Mouse (Mus musculus): ENCODE measurements around the gene Htatip2. TPM values are rescaled to one million over a fixed set of nuclear protein-coding genes. Genes with fewer than 3 reads are reported as not detected.

The Htatip2 gene
- polyA plus RNA-seq, 1 experiment from 2014 or later: 3.4 TPM

DNA sequence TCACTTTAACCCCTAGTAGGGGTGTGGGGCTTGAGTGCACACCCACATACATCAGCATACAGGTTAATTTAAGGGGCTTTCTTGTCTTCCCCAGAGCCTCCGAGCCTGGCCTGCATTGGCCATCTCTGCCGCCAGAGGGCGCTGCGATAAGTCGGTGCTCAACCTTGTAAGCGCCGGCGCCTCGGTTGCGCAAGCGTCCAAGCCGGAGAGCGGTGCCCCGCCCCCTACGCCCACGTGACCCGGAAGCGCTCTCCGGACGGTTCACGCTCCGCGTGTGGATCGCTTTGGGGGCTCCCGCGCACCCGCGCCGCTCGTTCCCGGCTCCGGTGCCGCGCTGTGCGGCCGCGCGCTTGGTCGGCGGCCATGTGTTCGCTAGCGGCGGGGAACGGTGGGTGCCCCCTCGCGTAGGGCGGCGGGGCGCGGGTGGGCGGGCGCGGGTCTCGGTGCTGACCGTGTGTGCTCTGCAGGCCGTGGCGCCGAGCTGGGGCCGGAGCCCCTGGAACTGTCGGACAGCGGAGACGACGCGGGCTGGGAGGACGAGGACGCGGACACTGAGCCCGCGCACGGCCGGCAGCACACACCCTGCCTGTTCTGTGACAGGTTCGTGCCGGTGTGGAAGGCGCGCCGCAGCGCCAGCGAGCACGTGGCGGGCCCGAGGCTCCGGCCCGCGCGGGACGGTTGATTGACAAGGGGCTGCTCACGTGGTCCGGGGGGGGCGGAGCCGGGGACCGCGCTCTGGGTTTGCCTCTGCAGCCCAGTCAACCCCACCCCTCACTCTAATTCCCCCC, 19.4 kb downstream of the Htatip2 start, which contains the start of gene Prmt3:
TSS of gene Prmt3 (plus strand) at position 233 of the 788 bp plus-strand sequence.
- ATAC-seq: peak; percentile 96
- Histone ChIP-seq H3K27me3 (ENCODE audit: control insufficient read depth, insufficient read depth, low read depth, low read length) (no peaks in the 10 kb centered on the region), H3K9me3 (replicated peaks; ENCODE audit: control insufficient read depth, low read length, poor library complexity, severe bottlenecking) (no peaks in the 10 kb centered on the region), H3K4me3 (ENCODE audit: low read depth, low read length) (peak within 1 kb of the TSS; percentile 71), H3K4me1 (ENCODE audit: control insufficient read depth, insufficient read depth, low read length) (peaks cover 12% of the 10 kb centered on the region), H3K36me3 (ENCODE audit: control insufficient read depth, insufficient read depth, low read length) (peaks cover 5% of the 10 kb centered on the region; the same call in 1 of the 2 replicates), H3K4me2 (ENCODE audit: low read length) (peak within 1 kb of the TSS; percentile 62), H3K9ac (ENCODE audit: low read depth, low read length) (peak within 1 kb of the TSS; percentile 81), H3K27ac (ENCODE audit: low read length) (peak within 1 kb of the TSS; percentile 89)
- under 1% methylated on average over 78 of the region's 92 CpGs for WGBS

DNA sequence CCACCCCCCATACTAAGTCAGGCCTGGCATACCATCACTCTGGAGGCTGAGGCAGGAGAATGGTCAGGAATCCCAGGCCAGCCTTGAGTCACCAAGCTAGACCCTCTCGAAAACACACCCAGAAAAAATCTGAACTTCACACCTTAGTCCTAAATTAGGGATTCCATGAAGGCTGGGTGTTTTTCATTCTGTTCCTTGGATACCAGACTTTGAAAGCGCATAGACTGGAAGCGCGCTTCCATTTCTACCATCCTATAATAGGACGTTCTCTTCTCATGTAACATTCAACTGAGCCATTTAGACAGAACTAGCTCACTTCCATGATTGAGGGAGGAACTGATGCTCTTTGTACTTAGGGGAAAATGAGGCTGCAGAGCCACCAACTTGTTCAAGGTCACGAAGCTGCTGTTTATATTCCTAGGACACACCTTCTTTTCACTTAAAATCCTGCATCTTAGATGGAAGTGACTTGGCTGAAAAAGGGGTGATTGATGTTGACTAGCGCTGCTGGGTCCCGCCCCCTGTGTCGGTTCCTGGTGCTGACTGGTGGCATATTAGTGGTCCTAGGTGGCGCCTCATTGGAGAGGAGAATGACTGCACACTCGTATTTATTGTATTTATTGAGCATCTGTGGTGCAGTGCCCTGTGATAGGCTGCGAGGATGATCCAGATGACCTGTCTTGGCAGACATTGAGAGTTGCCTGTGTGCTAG, 20.1 kb downstream of the Htatip2 start:
- Histone ChIP-seq H3K36me3 (ENCODE audit: control insufficient read depth, insufficient read depth, low read length) (peaks cover 5% of the 10 kb centered on the region; the same call in 1 of the 2 replicates), H3K9ac (ENCODE audit: low read depth, low read length) (peak overlapping the region; percentile 81), H3K4me3 (ENCODE audit: low read depth, low read length) (peak overlapping the region; percentile 71), H3K9me3 (replicated peaks; ENCODE audit: control insufficient read depth, low read length, poor library complexity, severe bottlenecking) (no peaks in the 10 kb centered on the region), H3K4me1 (ENCODE audit: control insufficient read depth, insufficient read depth, low read length) (peaks cover 12% of the 10 kb centered on the region), H3K27ac (ENCODE audit: low read length) (peak overlapping the region; percentile 89), H3K27me3 (ENCODE audit: control insufficient read depth, insufficient read depth, low read depth, low read length) (no peaks in the 10 kb centered on the region), H3K4me2 (ENCODE audit: low read length) (peak overlapping the region; percentile 62)
- ATAC-seq: no peak
- 75% methylated on average over 12 of the region's 12 CpGs for WGBS

DNA sequence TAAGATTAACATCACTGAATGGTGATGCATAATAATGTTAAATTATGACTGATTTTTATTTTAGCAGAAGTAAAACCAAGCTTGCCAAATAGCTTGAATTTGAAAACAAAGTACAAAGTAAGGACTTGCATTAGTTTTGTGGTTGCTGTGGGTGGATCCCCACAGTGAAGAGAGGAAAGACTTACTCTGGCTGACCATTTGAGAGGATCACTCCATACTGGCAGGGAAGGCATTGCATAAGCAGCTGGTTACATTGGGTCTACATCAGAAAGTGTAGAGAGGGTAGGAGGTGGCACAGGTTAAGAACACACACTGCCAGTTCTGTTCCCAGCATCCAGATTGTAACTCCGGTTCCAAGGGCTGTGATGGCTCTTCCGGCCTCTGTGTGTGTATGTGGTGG, 24.1 kb downstream of the Htatip2 start:
- no peak overlapping the region for H3K4me2 ChIP-seq (ENCODE audit: low read length)
- H3K4me1 ChIP-seq (ENCODE audit: control insufficient read depth, insufficient read depth, low read length): peaks cover 12% of the 10 kb centered on the region
- H3K4me3 ChIP-seq (ENCODE audit: low read depth, low read length): no peak overlapping the region
- no peak overlapping the region for H3K9ac ChIP-seq (ENCODE audit: low read depth, low read length)
- WGBS: 98% methylated on average over 2 of the region's 2 CpGs
- H3K27me3 ChIP-seq (ENCODE audit: control insufficient read depth, insufficient read depth, low read depth, low read length): no peaks in the 10 kb centered on the region
- no peak overlapping the region for H3K27ac ChIP-seq (ENCODE audit: low read length)
- no peaks in the 10 kb centered on the region for H3K9me3 ChIP-seq (replicated peaks; ENCODE audit: control insufficient read depth, low read length, poor library complexity, severe bottlenecking)
- peaks cover 9% of the 10 kb centered on the region; the same call in 1 of the 2 replicates for H3K36me3 ChIP-seq (ENCODE audit: control insufficient read depth, insufficient read depth, low read length)
- no peak for ATAC-seq

DNA sequence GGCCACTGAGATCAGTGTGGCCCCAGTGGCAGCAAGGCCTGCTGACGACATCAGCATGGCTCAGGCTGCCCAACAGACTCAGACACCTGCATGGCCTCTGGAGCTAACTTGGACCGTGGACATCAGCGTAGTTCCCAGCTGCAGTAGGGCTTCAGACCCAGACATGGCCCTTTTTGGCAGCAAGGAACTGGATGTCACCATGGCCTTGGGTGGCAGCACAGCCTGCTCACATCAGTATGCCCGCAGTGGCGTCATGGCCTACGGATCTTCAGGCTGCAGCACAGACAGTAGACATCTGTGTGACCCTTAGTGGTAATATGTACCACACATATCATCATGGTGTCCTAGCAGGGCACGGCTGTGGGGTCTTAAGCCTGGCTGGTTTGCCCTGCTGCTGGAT, 26.2 kb downstream of the Htatip2 start:
- no peaks in the 10 kb centered on the region for H3K27me3 ChIP-seq (ENCODE audit: control insufficient read depth, insufficient read depth, low read depth, low read length)
- H3K27ac ChIP-seq (ENCODE audit: low read length): no peak overlapping the region
- no peak for ATAC-seq
- WGBS: 98% methylated on average over 7 of the region's 7 CpGs
- 0 out of 2 replicates have a peak, but pooled peaks cover 3% of the 10 kb centered on the region for H3K4me1 ChIP-seq (ENCODE audit: control insufficient read depth, insufficient read depth, low read length)
- H3K4me2 ChIP-seq (ENCODE audit: low read length): no peak overlapping the region
- peaks cover 16% of the 10 kb centered on the region; the same call in 1 of the 2 replicates for H3K36me3 ChIP-seq (ENCODE audit: control insufficient read depth, insufficient read depth, low read length)
- H3K9me3 ChIP-seq (replicated peaks; ENCODE audit: control insufficient read depth, low read length, poor library complexity, severe bottlenecking): no peaks in the 10 kb centered on the region
- no peak overlapping the region for H3K9ac ChIP-seq (ENCODE audit: low read depth, low read length)
- H3K4me3 ChIP-seq (ENCODE audit: low read depth, low read length): no peak overlapping the region

DNA sequence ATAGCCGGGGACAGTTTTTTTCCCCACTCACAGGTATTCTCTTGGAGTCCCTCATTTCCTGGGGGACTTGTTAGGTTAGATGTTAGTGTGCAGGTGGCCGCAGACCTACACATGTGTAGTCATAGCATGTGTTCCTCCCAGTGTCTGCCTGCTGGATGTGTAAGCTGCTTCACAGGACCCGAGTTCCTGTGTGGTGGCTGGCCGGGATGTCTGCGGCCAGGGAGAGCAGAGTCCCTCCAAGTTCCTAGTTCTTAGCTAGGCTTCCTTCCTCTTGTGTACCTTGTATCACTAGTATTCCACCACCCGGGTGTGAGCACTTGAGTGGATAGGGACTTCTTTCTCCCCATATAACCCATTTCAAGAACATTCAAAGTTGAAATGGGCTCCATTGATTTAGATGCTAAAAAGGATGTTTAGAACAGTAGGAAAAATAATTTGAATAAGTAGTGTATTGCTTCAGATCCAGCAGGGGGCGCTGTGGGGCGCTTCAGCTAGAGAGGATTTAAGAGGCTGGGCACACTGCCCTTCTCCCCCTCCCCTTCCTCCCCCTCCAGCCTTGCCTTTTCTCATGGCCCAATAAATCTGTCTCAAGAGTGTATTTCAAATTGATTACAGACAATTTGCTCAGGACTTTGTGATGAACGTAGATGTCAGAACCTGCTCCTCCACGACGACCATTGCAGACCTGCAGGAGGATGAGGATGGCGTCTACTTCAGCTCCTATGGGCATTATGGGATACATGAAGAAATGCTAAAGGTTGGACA, 27.9 kb downstream of the Htatip2 start:
- Histone ChIP-seq H3K4me2 (ENCODE audit: low read length) (no peak overlapping the region), H3K4me1 (ENCODE audit: control insufficient read depth, insufficient read depth, low read length) (no peaks in the 10 kb centered on the region), H3K27ac (ENCODE audit: low read length) (no peak overlapping the region), H3K9me3 (replicated peaks; ENCODE audit: control insufficient read depth, low read length, poor library complexity, severe bottlenecking) (no peaks in the 10 kb centered on the region), H3K9ac (ENCODE audit: low read depth, low read length) (no peak overlapping the region), H3K27me3 (ENCODE audit: control insufficient read depth, insufficient read depth, low read depth, low read length) (no peaks in the 10 kb centered on the region), H3K36me3 (ENCODE audit: control insufficient read depth, insufficient read depth, low read length) (peaks cover 14% of the 10 kb centered on the region; the same call in 1 of the 2 replicates), H3K4me3 (ENCODE audit: low read depth, low read length) (no peak overlapping the region)
- 62% methylated on average over 12 of the region's 12 CpGs for WGBS
- ATAC-seq: no peak

DNA sequence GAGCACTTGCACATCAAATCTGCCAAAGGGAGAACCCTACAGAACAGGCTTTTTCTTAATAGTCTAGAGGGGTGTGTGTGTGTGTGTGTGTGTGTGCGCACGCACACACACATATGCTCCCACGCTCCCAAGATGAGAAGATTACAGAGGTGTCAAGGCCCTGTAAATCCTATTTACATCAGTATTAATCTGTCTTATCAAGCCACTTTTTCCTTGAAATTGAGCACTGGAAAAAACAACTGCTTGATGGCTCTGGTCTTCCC, 28.4 kb downstream of the Htatip2 start:
- WGBS: 94% methylated on average over 3 of the region's 3 CpGs
- H3K9me3 ChIP-seq (replicated peaks; ENCODE audit: control insufficient read depth, low read length, poor library complexity, severe bottlenecking): no peaks in the 10 kb centered on the region
- 0 out of 2 replicates have a peak, but pooled peaks cover 10% of the 10 kb centered on the region for H3K36me3 ChIP-seq (ENCODE audit: control insufficient read depth, insufficient read depth, low read length)
- no peak overlapping the region for H3K27ac ChIP-seq (ENCODE audit: low read length)
- H3K4me2 ChIP-seq (ENCODE audit: low read length): no peak overlapping the region
- no peak overlapping the region for H3K9ac ChIP-seq (ENCODE audit: low read depth, low read length)
- H3K27me3 ChIP-seq (ENCODE audit: control insufficient read depth, insufficient read depth, low read depth, low read length): no peaks in the 10 kb centered on the region
- no peak overlapping the region for H3K4me3 ChIP-seq (ENCODE audit: low read depth, low read length)
- H3K4me1 ChIP-seq (ENCODE audit: control insufficient read depth, insufficient read depth, low read length): no peaks in the 10 kb centered on the region
- ATAC-seq: no peak

DNA sequence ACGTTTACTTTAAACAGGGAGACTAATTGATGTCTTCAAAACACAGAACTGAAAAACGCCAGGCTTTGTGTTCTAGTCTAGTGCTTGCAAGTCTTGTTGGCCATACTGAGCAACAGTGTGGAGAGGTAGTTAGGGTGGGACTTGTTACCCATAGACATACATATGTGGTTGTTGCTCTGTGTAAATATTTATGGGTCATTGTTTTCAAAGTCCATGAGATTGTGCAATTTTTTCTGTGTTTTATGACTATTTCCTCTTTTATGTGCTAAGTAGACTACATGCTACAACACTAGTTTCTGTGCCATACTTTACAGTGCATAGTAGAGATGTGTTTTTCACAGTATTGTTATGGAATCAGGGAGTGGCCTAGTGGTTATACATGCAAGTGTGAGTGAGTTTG, 35.4 kb downstream of the Htatip2 start:
- Histone ChIP-seq H3K9me3 (replicated peaks; ENCODE audit: control insufficient read depth, low read length, poor library complexity, severe bottlenecking) (no peaks in the 10 kb centered on the region), H3K4me1 (ENCODE audit: control insufficient read depth, insufficient read depth, low read length) (no peaks in the 10 kb centered on the region), H3K27me3 (ENCODE audit: control insufficient read depth, insufficient read depth, low read depth, low read length) (no peaks in the 10 kb centered on the region), H3K36me3 (ENCODE audit: control insufficient read depth, insufficient read depth, low read length) (peaks cover 10% of the 10 kb centered on the region), H3K4me3 (ENCODE audit: low read depth, low read length) (no peak overlapping the region), H3K4me2 (ENCODE audit: low read length) (no peak overlapping the region), H3K27ac (ENCODE audit: low read length) (no peak overlapping the region), H3K9ac (ENCODE audit: low read depth, low read length) (no peak overlapping the region)
- 89% methylated on average over 2 of the region's 2 CpGs for WGBS
- no peak for ATAC-seq

DNA sequence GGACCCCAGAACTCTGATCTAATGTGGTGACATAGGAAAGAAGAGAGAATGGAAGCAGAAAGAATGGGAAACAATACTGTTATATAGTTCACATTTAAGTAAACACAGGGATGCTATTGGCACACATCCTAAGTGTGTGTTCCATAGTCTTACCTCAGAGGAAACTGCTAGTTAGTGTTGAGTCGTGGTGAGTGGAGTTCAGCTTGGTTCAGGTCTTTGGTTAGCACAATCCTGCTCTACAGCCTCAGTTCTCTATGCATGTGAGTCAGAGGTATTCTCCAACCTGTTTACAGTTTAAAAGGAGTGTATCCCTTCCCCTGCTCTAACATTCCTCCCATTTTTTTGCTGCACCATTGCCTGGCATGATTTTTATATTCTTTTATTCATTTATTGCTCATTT, 38.3 kb downstream of the Htatip2 start:
- Histone ChIP-seq H3K4me2 (ENCODE audit: low read length) (no peak overlapping the region), H3K27me3 (ENCODE audit: control insufficient read depth, insufficient read depth, low read depth, low read length) (no peaks in the 10 kb centered on the region), H3K27ac (ENCODE audit: low read length) (no peak overlapping the region), H3K4me3 (ENCODE audit: low read depth, low read length) (no peak overlapping the region), H3K9ac (ENCODE audit: low read depth, low read length) (no peak overlapping the region), H3K4me1 (ENCODE audit: control insufficient read depth, insufficient read depth, low read length) (no peaks in the 10 kb centered on the region), H3K36me3 (ENCODE audit: control insufficient read depth, insufficient read depth, low read length) (peaks cover 11% of the 10 kb centered on the region), H3K9me3 (replicated peaks; ENCODE audit: control insufficient read depth, low read length, poor library complexity, severe bottlenecking) (no peaks in the 10 kb centered on the region)
- ATAC-seq: no peak
- WGBS: 76% methylated on average over 1 of the region's 1 CpGs
